Mouse (Mus musculus) heart, postnatal 0 days (tissue): ENCODE measurements around the gene Cwc15.

Source experiments
- CTCF ChIP-seq: IDR thresholded peaks from 2 replicates; pipeline ENCODE4 v1.5.1; 2016; ENCODE audit warnings: antibody characterized with exemption, control low read depth, low read depth
- EP300 ChIP-seq: IDR thresholded peaks from 2 replicates; pipeline ENCODE4 v1.6.1; 2016; ENCODE audit warnings: antibody characterized with exemption, low read depth

- no peak for TF ChIP-seq EP300
- TF ChIP-seq CTCF = no peak
Observed at GRCm38 (mm10) chr9:14521695-14522094, 21.3 kb downstream of the Cwc15 start.
